Mouse (Mus musculus) heart, embryonic 14.5 days (tissue): Measurements from ENCODE around the gene Gigyf1. TPM values are rescaled to one million over a fixed set of nuclear protein-coding genes. Genes with fewer than 3 reads are reported as not detected.

Source experiments
- ATAC-seq: fragments of 200-750 bp; cut with Nextera tagmentation; 2 replicates; pipeline ENCODE4 v1.8.0; 2017; ENCODE audit warnings: low read depth, moderate TSS enrichment; ENCODE audit not compliant: insufficient number of reproducible peaks, insufficient read depth, low FRiP score
- H3K27ac ChIP-seq, 2 experiments: fragments of 200-500 bp in 1 of 2; fragments of 300-500 bp in 1 of 2; sonication (generic) in 1 of 2; replicated peaks in 1 of 2; 2 replicates each; pipeline ENCODE4 v1.5.1; 2012 to 2014; ENCODE audit warnings: low read depth in 2 of 2, low read length in 2 of 2, control low read depth in 1 of 2, mild to moderate bottlenecking in 1 of 2, mixed read lengths in 1 of 2; ENCODE audit not compliant: control insufficient read depth in 1 of 2, insufficient read depth in 1 of 2
- H3K27me3 ChIP-seq: fragments of 300-500 bp; sonication (generic); 2 replicates; pipeline ENCODE4 v1.6.1; 2014; ENCODE audit warnings: mild to moderate bottlenecking, low read length, control low read depth; ENCODE audit not compliant: control insufficient read depth, insufficient read depth
- H3K36me3 ChIP-seq: fragments of 300-500 bp; sonication (generic); 2 replicates; pipeline ENCODE4 v1.6.1; 2014; ENCODE audit warnings: mild to moderate bottlenecking, control low read depth, low read length, mixed read lengths; ENCODE audit not compliant: control insufficient read depth, insufficient read depth
- H3K4me1 ChIP-seq, 2 experiments: fragments of 200-500 bp in 1 of 2; fragments of 300-500 bp in 1 of 2; sonication (generic) in 1 of 2; 2 replicates each; pipeline ENCODE4 v1.6.1; 2012 to 2014; ENCODE audit warnings: low read length in 2 of 2, control low read depth in 1 of 2, mixed read lengths in 1 of 2; ENCODE audit not compliant: control insufficient read depth in 2 of 2, insufficient read depth in 2 of 2
- H3K4me2 ChIP-seq: fragments of 300-500 bp; sonication (generic); 2 replicates; pipeline ENCODE4 v1.6.1; 2014; ENCODE audit warnings: mild to moderate bottlenecking, low read length
- H3K4me3 ChIP-seq, 2 experiments: fragments of 200-500 bp in 1 of 2; fragments of 300-500 bp in 1 of 2; sonication (generic) in 1 of 2; 2 replicates each; pipeline ENCODE4 v1.5.1; 2012 to 2014; ENCODE audit warnings: low read length in 2 of 2, mild to moderate bottlenecking in 2 of 2, control low read depth in 1 of 2, low read depth in 1 of 2, moderate library complexity in 1 of 2; ENCODE audit not compliant: control insufficient read depth in 1 of 2, insufficient read depth in 1 of 2
- H3K9ac ChIP-seq: fragments of 300-500 bp; sonication (generic); 2 replicates; pipeline ENCODE4 v1.6.1; 2014; ENCODE audit warnings: mild to moderate bottlenecking, low read length
- H3K9me3 ChIP-seq: fragments of 300-500 bp; sonication (generic); 2 replicates; pipeline ENCODE4 v1.6.1; 2016; ENCODE audit warnings: low read length, control low read depth; ENCODE audit not compliant: control insufficient read depth
- WGBS: fragments of 180-500 bp; shearing (Covaris S2); extraction: QIAGEN DNeasy Blood & Tissue Kit; methylation state at CpG from one replicate; pipeline ENCODE4 v1.1.7; 2014; 5-methylcytosine and 5-hydroxymethylcytosine counted together
- polyA plus RNA-seq: library from polyadenylated mRNA; unstranded; fragments of >200 nt; fragmentation: Nextera tagmentation; extraction: Ambion mirVana; gene quantifications from 2 replicates; pipeline ENCODE4 v1.2.1, GENCODE M21; 2014

Gigyf1 gene
- polyA plus RNA-seq, 1 experiment from 2014 or later, result 9.6 TPM

DNA sequence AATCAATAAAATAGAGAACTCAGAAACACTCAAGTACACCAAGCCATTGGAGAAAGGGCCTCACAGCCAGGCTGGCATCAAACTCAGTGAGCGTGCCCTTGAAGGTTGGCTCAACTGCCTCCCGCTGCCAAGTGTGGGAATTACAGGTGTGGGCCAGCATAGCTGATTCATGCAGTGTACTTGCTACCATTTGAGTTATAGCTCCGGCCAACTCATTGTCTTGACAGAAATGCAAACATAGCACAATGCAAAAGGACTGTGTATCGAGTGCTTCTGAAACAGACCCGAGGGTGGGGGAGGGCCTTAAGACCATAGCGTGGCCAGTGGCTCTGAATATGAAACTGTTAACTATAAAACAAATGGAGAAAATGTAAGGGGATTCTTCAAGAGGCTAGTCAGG is 14.3 kb upstream of the Gigyf1 start:
- H3K9me3 ChIP-seq, result peaks cover 3% of the 10 kb centered on the region
- no peak overlapping the region for H3K27ac ChIP-seq
- no peak overlapping the region for H3K4me2 ChIP-seq
- peaks cover 8% of the 10 kb centered on the region; the same call in 1 of the 2 replicates for H3K36me3 ChIP-seq
- no peaks in the 10 kb centered on the region for H3K27me3 ChIP-seq
- no peak overlapping the region for H3K9ac ChIP-seq
- peaks cover 3 to 12% of the 10 kb centered on the region in 2 experiments; a peak in 3 of 4 replicates for H3K4me1 ChIP-seq
- no peak overlapping the region for H3K4me3 ChIP-seq
- WGBS, result 81% methylated on average over 6 of the region's 6 CpGs
- ATAC-seq, result no peak

GRCm38 (mm10) chr5:137510014-137510501 is 8.3 kb upstream of the Gigyf1 start:
- 2% methylated on average over 27 of the region's 52 CpGs for WGBS
- peak overlapping the region; percentile 82 for H3K4me2 ChIP-seq

GRCm38 (mm10) chr5:137510573-137511390 is 7.6 kb upstream of the Gigyf1 start:
- Histone ChIP-seq H3K4me2 (peak overlapping the region; percentile 82), H3K27me3 (no peaks in the 10 kb centered on the region), H3K4me3 (peak overlapping the region; percentile 83 to 98), H3K4me1 (peaks cover 7 to 38% of the 10 kb centered on the region in 2 experiments), H3K27ac (peak overlapping the region in 1 of 2 experiments; percentile 89; a peak in 2 of 4 replicates), H3K9me3 (peaks cover 3% of the 10 kb centered on the region), H3K36me3 (peaks cover 10% of the 10 kb centered on the region; the same call in 1 of the 2 replicates), H3K9ac (peak overlapping the region; percentile 99)
- WGBS, result under 1% methylated on average over 45 of the region's 83 CpGs
- ATAC-seq, result peak; percentile 55

More at GRCm38 (mm10) chr5:137510014-137510501, 8.3 kb upstream of the Gigyf1 start:
- Histone ChIP-seq H3K9ac (peak overlapping the region; percentile 99), H3K36me3 (peaks cover 10% of the 10 kb centered on the region; the same call in 1 of the 2 replicates), H3K4me3 (peak overlapping the region; percentile 83 to 98), H3K27me3 (no peaks in the 10 kb centered on the region), H3K9me3 (peaks cover 3% of the 10 kb centered on the region), H3K4me1 (peaks cover 7 to 38% of the 10 kb centered on the region in 2 experiments), H3K27ac (peak overlapping the region in 1 of 2 experiments; percentile 89; a peak in 2 of 4 replicates)
- ATAC-seq, result peak; percentile 72

- ATAC-seq, result no peak
- Histone ChIP-seq H3K9ac (peak overlapping the region; percentile 99), H3K36me3 (peaks cover 10% of the 10 kb centered on the region; the same call in 1 of the 2 replicates), H3K4me2 (peak overlapping the region; percentile 82), H3K27ac (peak overlapping the region in 1 of 2 experiments; percentile 89; a peak in 1 of 4 replicates), H3K4me3 (peak overlapping the region; percentile 2 to 98; a peak in 3 of 4 replicates), H3K4me1 (peaks cover 7 to 38% of the 10 kb centered on the region in 2 experiments), H3K9me3 (no peaks in the 10 kb centered on the region), H3K27me3 (no peaks in the 10 kb centered on the region)
- 89% methylated on average over 3 of the region's 3 CpGs for WGBS
Observed at GRCm38 (mm10) chr5:137511706-137512105, 6.6 kb upstream of the Gigyf1 start.

- no peak overlapping the region for H3K4me3 ChIP-seq
- WGBS, result 77% methylated on average over 11 of the region's 11 CpGs
- no peaks in the 10 kb centered on the region for H3K27me3 ChIP-seq
Observed at GRCm38 (mm10) chr5:137512847-137513794, 5.2 kb upstream of the Gigyf1 start.

DNA sequence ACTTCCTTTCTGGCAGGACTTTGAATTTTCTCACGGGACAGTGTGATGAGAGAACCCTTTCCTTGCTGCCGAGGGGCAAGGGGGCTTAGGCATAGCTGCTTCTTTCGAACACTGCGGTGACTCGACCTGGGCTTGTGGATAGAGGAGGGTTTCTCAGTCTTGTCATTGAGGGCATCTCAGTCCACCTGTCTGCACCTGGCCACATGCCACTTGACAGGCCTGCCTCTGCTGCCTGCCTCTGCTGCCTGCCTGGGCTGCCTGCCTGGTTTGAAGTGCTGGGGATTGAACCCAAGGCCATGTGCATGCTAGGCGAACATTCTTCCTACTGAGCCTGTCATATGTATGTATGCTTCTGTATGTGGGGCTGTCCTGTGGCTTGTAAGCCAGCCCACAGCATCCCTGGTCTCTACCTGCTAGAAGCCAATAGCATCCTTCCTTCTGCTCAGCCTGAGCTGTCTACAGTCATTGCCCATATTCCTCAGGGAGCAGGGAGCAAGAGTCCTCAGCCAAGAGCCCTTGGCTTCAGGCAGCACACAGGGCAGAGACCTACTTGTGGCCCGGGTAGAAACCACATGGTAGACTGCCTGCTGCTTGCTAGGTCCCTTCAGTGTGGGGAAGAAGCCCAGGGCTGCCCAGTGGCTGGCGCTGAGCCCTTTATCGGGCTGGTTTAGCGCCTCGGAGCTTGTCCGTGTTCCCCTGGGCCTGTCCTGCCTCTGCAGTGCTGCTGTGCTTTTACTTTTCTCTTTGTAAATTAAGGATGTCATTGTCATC is 4.2 kb upstream of the Gigyf1 start:
- no peaks in the 10 kb centered on the region for H3K27me3 ChIP-seq
- no peak overlapping the region for H3K9ac ChIP-seq

More at GRCm38 (mm10) chr5:137512847-137513794, 5.2 kb upstream of the Gigyf1 start:
- Histone ChIP-seq H3K27ac (0 out of 4 replicates have a peak overlapping the region, but pooled peaks of 1 of the 2 experiments have one; percentile 3), H3K36me3 (peaks cover 21% of the 10 kb centered on the region), H3K4me2 (0 out of 2 replicates have a peak overlapping the region, but pooled peaks have one; percentile 4), H3K9me3 (no peaks in the 10 kb centered on the region), H3K9ac (peak overlapping the region; percentile 21; the same call in 1 of the 2 replicates), H3K4me1 (peaks cover 7 to 38% of the 10 kb centered on the region in 2 experiments)
- ATAC-seq, result no peak

More for the DNA sequence above, 4.2 kb upstream of the Gigyf1 start:
- ATAC-seq, result no peak
- Histone ChIP-seq H3K9me3 (no peaks in the 10 kb centered on the region), H3K4me3 (no peak overlapping the region), H3K36me3 (peaks cover 31% of the 10 kb centered on the region), H3K4me1 (peaks cover 7 to 38% of the 10 kb centered on the region in 2 experiments), H3K27ac (no peak overlapping the region), H3K4me2 (no peak overlapping the region)
- WGBS, result 77% methylated on average over 12 of the region's 12 CpGs
